Mouse (Mus musculus) limb, embryonic 13.5 days (tissue): Measurements from ENCODE around the gene Arid1a. TPM values are rescaled to one million over a fixed set of nuclear protein-coding genes. Genes with fewer than 3 reads are reported as not detected.

Source experiments
- ATAC-seq: fragments of 200-750 bp; cut with Nextera tagmentation; 2 replicates; pipeline ENCODE4 v1.8.0; 2017; ENCODE audit warnings: low read depth, moderate number of reproducible peaks, moderate TSS enrichment; ENCODE audit not compliant: low FRiP score
- H3K27ac ChIP-seq: fragments of 300-500 bp; sonication (generic); 2 replicates; pipeline ENCODE4 v1.5.1; 2015; ENCODE audit warnings: inconsistent platforms, mild to moderate bottlenecking, moderate library complexity
- H3K27me3 ChIP-seq: fragments of 300-500 bp; sonication (generic); 2 replicates; pipeline ENCODE4 v1.6.1; 2015; ENCODE audit warnings: mild to moderate bottlenecking, inconsistent platforms
- H3K36me3 ChIP-seq: fragments of 300-500 bp; sonication (generic); 2 replicates; pipeline ENCODE4 v1.6.1; 2015; ENCODE audit warnings: inconsistent platforms, mild to moderate bottlenecking, moderate library complexity
- H3K4me1 ChIP-seq: fragments of 300-500 bp; sonication (generic); 2 replicates; pipeline ENCODE4 v1.6.1; 2015; ENCODE audit warnings: inconsistent platforms
- H3K4me2 ChIP-seq: fragments of 300-500 bp; sonication (generic); replicated peaks from 2 replicates; pipeline ENCODE4 v1.6.1; 2015; ENCODE audit warnings: inconsistent platforms, mild to moderate bottlenecking, moderate library complexity
- H3K4me3 ChIP-seq: fragments of 300-500 bp; sonication (generic); 2 replicates; pipeline ENCODE4 v1.5.1; 2015; ENCODE audit warnings: moderate library complexity, mild to moderate bottlenecking, inconsistent platforms
- H3K9ac ChIP-seq: fragments of 300-500 bp; sonication (generic); 2 replicates; pipeline ENCODE4 v1.6.1; 2015; ENCODE audit warnings: mild to moderate bottlenecking, inconsistent platforms
- H3K9me3 ChIP-seq: fragments of 300-500 bp; sonication (generic); 2 replicates; pipeline ENCODE4 v1.6.1; 2016; ENCODE audit warnings: inconsistent platforms
- WGBS: fragments of 180-500 bp; shearing (Covaris S2); methylation state at CpG from one replicate; pipeline ENCODE4 v1.1.7; 2015; 5-methylcytosine and 5-hydroxymethylcytosine counted together
- polyA plus RNA-seq: library from polyadenylated mRNA; unstranded; fragments of >200 nt; fragmentation: Nextera tagmentation; extraction: Ambion mirVana; gene quantifications from 2 replicates; pipeline ENCODE4 v1.2.1, GENCODE M21; 2015

Gene Arid1a
- polyA plus RNA-seq, 1 experiment from 2014 or later, result 35.8 TPM

- Histone ChIP-seq H3K4me1 (peaks cover 72% of the 10 kb centered on the region), H3K4me2 (peak overlapping the region; percentile 59), H3K27me3 (no peaks in the 10 kb centered on the region), H3K9ac (no peak overlapping the region), H3K27ac (peak overlapping the region; percentile 33; the same call in 1 of the 2 replicates), H3K9me3 (no peaks in the 10 kb centered on the region), H3K4me3 (no peak overlapping the region), H3K36me3 (peaks cover 13% of the 10 kb centered on the region)
- 17% methylated on average over 9 of the region's 9 CpGs for WGBS
- no peak for ATAC-seq
Observed at GRCm38 (mm10) chr4:133728256-133728655, 28.3 kb downstream of the Arid1a start.

GRCm38 (mm10) chr4:133725706-133726105 is 30.9 kb downstream of the Arid1a start:
- H3K4me2 ChIP-seq, result no peak overlapping the region
- H3K9ac ChIP-seq, result no peak overlapping the region
- H3K9me3 ChIP-seq, result no peaks in the 10 kb centered on the region
- 71% methylated on average over 2 of the region's 2 CpGs for WGBS
- no peak overlapping the region for H3K27ac ChIP-seq
- H3K27me3 ChIP-seq, result no peaks in the 10 kb centered on the region
- no peak overlapping the region for H3K4me3 ChIP-seq
- peaks cover 36% of the 10 kb centered on the region for H3K36me3 ChIP-seq
- peaks cover 48% of the 10 kb centered on the region for H3K4me1 ChIP-seq
- ATAC-seq, result no peak

- Histone ChIP-seq H3K27ac (no peak overlapping the region), H3K9me3 (no peaks in the 10 kb centered on the region), H3K36me3 (peaks cover 95% of the 10 kb centered on the region), H3K4me1 (no peaks in the 10 kb centered on the region), H3K4me2 (no peak overlapping the region), H3K4me3 (no peak overlapping the region), H3K9ac (no peak overlapping the region), H3K27me3 (no peaks in the 10 kb centered on the region)
- no peak for ATAC-seq
- WGBS, result 89% methylated on average over 3 of the region's 3 CpGs
Observed at GRCm38 (mm10) chr4:133719791-133720190, 36.8 kb downstream of the Arid1a start.

GRCm38 (mm10) chr4:133712755-133713154 is 43.8 kb downstream of the Arid1a start:
- WGBS, result 77% methylated on average over 5 of the region's 5 CpGs
- Histone ChIP-seq H3K9ac (no peak overlapping the region), H3K4me1 (peaks cover 11% of the 10 kb centered on the region), H3K9me3 (no peaks in the 10 kb centered on the region), H3K27me3 (no peaks in the 10 kb centered on the region), H3K27ac (no peak overlapping the region), H3K36me3 (peaks cover 77% of the 10 kb centered on the region), H3K4me2 (no peak overlapping the region), H3K4me3 (no peak overlapping the region)
- ATAC-seq, result no peak

- no peaks in the 10 kb centered on the region for H3K27me3 ChIP-seq
- H3K4me3 ChIP-seq, result no peak overlapping the region
- peaks cover 77% of the 10 kb centered on the region for H3K36me3 ChIP-seq
- WGBS, result 86% methylated on average over 6 of the region's 6 CpGs
- ATAC-seq, result no peak
- no peak overlapping the region for H3K27ac ChIP-seq
- H3K4me2 ChIP-seq, result no peak overlapping the region
- no peak overlapping the region for H3K9ac ChIP-seq
- no peaks in the 10 kb centered on the region for H3K9me3 ChIP-seq
- peaks cover 22% of the 10 kb centered on the region for H3K4me1 ChIP-seq
Observed at GRCm38 (mm10) chr4:133711307-133712076, 45.1 kb downstream of the Arid1a start.

- Histone ChIP-seq H3K36me3 (peaks cover 72% of the 10 kb centered on the region), H3K27ac (no peak overlapping the region), H3K27me3 (no peaks in the 10 kb centered on the region), H3K4me2 (no peak overlapping the region), H3K4me3 (no peak overlapping the region), H3K4me1 (peaks cover 22% of the 10 kb centered on the region), H3K9me3 (no peaks in the 10 kb centered on the region), H3K9ac (no peak overlapping the region)
- ATAC-seq, result no peak
- WGBS, result 89% methylated on average over 2 of the region's 2 CpGs
Observed at GRCm38 (mm10) chr4:133709395-133709794, 47.2 kb downstream of the Arid1a start.

GRCm38 (mm10) chr4:133707464-133707863 is 49.1 kb downstream of the Arid1a start:
- Histone ChIP-seq H3K4me3 (no peak overlapping the region), H3K27me3 (no peaks in the 10 kb centered on the region), H3K9me3 (no peaks in the 10 kb centered on the region), H3K36me3 (peaks cover 71% of the 10 kb centered on the region), H3K27ac (no peak overlapping the region), H3K9ac (no peak overlapping the region), H3K4me2 (peak overlapping the region; percentile 17; the same call in 1 of the 2 replicates), H3K4me1 (peaks cover 22% of the 10 kb centered on the region)
- WGBS, result 80% methylated on average over 1 of the region's 1 CpGs
- no peak for ATAC-seq

GRCm38 (mm10) chr4:133706956-133707355 is 49.6 kb downstream of the Arid1a start:
- no peak for ATAC-seq
- Histone ChIP-seq H3K36me3 (peaks cover 71% of the 10 kb centered on the region), H3K27me3 (no peaks in the 10 kb centered on the region), H3K4me2 (peak overlapping the region; percentile 17; the same call in 1 of the 2 replicates), H3K4me1 (peaks cover 22% of the 10 kb centered on the region), H3K4me3 (no peak overlapping the region), H3K9ac (no peak overlapping the region), H3K9me3 (no peaks in the 10 kb centered on the region), H3K27ac (peak overlapping the region; percentile 39; the same call in 1 of the 2 replicates)
- WGBS, result 53% methylated on average over 8 of the region's 8 CpGs

- peaks cover 30% of the 10 kb centered on the region for H3K4me1 ChIP-seq
- no peak overlapping the region for H3K27ac ChIP-seq
- H3K4me3 ChIP-seq, result no peak overlapping the region
- no peak overlapping the region for H3K4me2 ChIP-seq
- no peak overlapping the region for H3K9ac ChIP-seq
- H3K36me3 ChIP-seq, result peaks cover 73% of the 10 kb centered on the region
- ATAC-seq, result no peak
- WGBS, result 90% methylated on average over 4 of the region's 4 CpGs
- no peaks in the 10 kb centered on the region for H3K27me3 ChIP-seq
- H3K9me3 ChIP-seq, result no peaks in the 10 kb centered on the region
Observed at GRCm38 (mm10) chr4:133705062-133705461, 51.5 kb downstream of the Arid1a start.

- WGBS, result 67% methylated on average over 11 of the region's 11 CpGs
- no peaks in the 10 kb centered on the region for H3K27me3 ChIP-seq
- no peaks in the 10 kb centered on the region for H3K9me3 ChIP-seq
- no peak overlapping the region for H3K9ac ChIP-seq
- no peak overlapping the region for H3K4me2 ChIP-seq
- no peak for ATAC-seq
- H3K4me1 ChIP-seq, result peaks cover 8% of the 10 kb centered on the region
- peaks cover 80% of the 10 kb centered on the region for H3K36me3 ChIP-seq
- H3K27ac ChIP-seq, result peak overlapping the region; percentile 6; the same call in 1 of the 2 replicates
- H3K4me3 ChIP-seq, result no peak overlapping the region
Observed at GRCm38 (mm10) chr4:133700905-133701368, 55.6 kb downstream of the Arid1a start.

- WGBS, result 83% methylated on average over 3 of the region's 3 CpGs
- Histone ChIP-seq H3K4me3 (no peak overlapping the region), H3K27ac (no peak overlapping the region), H3K4me2 (no peak overlapping the region), H3K9ac (no peak overlapping the region), H3K36me3 (peaks cover 87% of the 10 kb centered on the region), H3K9me3 (no peaks in the 10 kb centered on the region), H3K27me3 (no peaks in the 10 kb centered on the region), H3K4me1 (peaks cover 16% of the 10 kb centered on the region)
- ATAC-seq, result no peak
Observed at GRCm38 (mm10) chr4:133695363-133695762, 61.2 kb downstream of the Arid1a start.

GRCm38 (mm10) chr4:133690252-133690651 is 66.3 kb downstream of the Arid1a start:
- H3K4me3 ChIP-seq, result no peak overlapping the region
- H3K36me3 ChIP-seq, result peaks cover 100% of the 10 kb centered on the region
- H3K4me1 ChIP-seq, result peaks cover 36% of the 10 kb centered on the region
- H3K9me3 ChIP-seq, result no peaks in the 10 kb centered on the region
- WGBS, result 16% methylated on average over 5 of the region's 5 CpGs
- peak; percentile 38; the same call in 1 of the 2 replicates for ATAC-seq
- H3K27me3 ChIP-seq, result no peaks in the 10 kb centered on the region
- peak overlapping the region; percentile 55 for H3K27ac ChIP-seq
- no peak overlapping the region for H3K4me2 ChIP-seq
- H3K9ac ChIP-seq, result no peak overlapping the region
